Comparison of ENCODE assay signal across 9 mouse cellular contexts in genomic region chr8:69880841-69881240, GRCm38 (mm10). TPM values are rescaled to one million over a fixed set of nuclear protein-coding genes. Genes with fewer than 3 reads are reported as not detected.
A peak's percentile ranks its signal among the peaks of the same experiment; 100 is the strongest.
DNase-seq lines count a peak whose midpoint lies in the region; ATAC-seq and TF ChIP-seq lines count a peak whose summit lies in the region.
"Had no signal": no experiment of that assay in that cellular context is flagged by ENCODE, and none has a peak within 500 bp of the region (broad histone marks: within the 10 kb centered on the region; RNA-seq: fewer than 3 reads in every experiment).

No protein-coding gene starts in this region.

- no peak for TF ChIP-seq CTCF in bone marrow, adult 2 months (IDR thresholded peaks at IDR 0.05; ENCODE audit: control insufficient read depth, insufficient read depth, low read length)

- H3K27ac ChIP-seq in heart, embryonic 15.5 days, result no peak overlapping the region
- H3K27ac ChIP-seq in bone marrow, adult 2 months (ENCODE audit: control insufficient read depth, insufficient read depth, low read depth, low read length, poor library complexity), result no peak overlapping the region
- H3K27ac ChIP-seq in hindbrain, embryonic 15.5 days (replicated peaks), result no peak overlapping the region
- no peak overlapping the region for H3K27ac ChIP-seq in midbrain, embryonic 15.5 days
- H3K27ac ChIP-seq: layer of hippocampus, adult 2 months had no signal

- no peak overlapping the region for H3K9ac ChIP-seq in heart, embryonic 15.5 days
- 0 out of 2 replicates have a peak overlapping the region, but pooled peaks have one; percentile 15 for H3K9ac ChIP-seq in hindbrain, embryonic 15.5 days
- H3K9ac ChIP-seq in midbrain, embryonic 15.5 days, result no peak overlapping the region

- no peak for ATAC-seq in heart, embryonic 15.5 days (replicated peaks; ENCODE audit: insufficient number of reproducible peaks, insufficient read depth, low FRiP score, low read depth)
- ATAC-seq in hindbrain, embryonic 15.5 days (ENCODE audit: low FRiP score, low read depth), result no peak
- no peak for ATAC-seq in midbrain, embryonic 15.5 days (replicated peaks)

- H3K4me1 ChIP-seq in heart, embryonic 15.5 days (replicated peaks), result peaks cover 20% of the 10 kb centered on the region
- H3K4me1 ChIP-seq in bone marrow, adult 2 months (ENCODE audit: control insufficient read depth, insufficient read depth, low read length), result no peaks in the 10 kb centered on the region
- peaks cover 26% of the 10 kb centered on the region for H3K4me1 ChIP-seq in hindbrain, embryonic 15.5 days (replicated peaks)
- peaks cover 17% of the 10 kb centered on the region; the same call in 1 of the 2 replicates for H3K4me1 ChIP-seq in midbrain, embryonic 15.5 days

- H3K36me3 ChIP-seq in heart, embryonic 15.5 days, result no peaks in the 10 kb centered on the region
- H3K36me3 ChIP-seq in hindbrain, embryonic 15.5 days, result no peaks in the 10 kb centered on the region
- H3K36me3 ChIP-seq in midbrain, embryonic 15.5 days (replicated peaks), result no peaks in the 10 kb centered on the region

- no peaks in the 10 kb centered on the region for H3K9me3 ChIP-seq in heart, embryonic 15.5 days (replicated peaks)
- no peaks in the 10 kb centered on the region for H3K9me3 ChIP-seq in hindbrain, embryonic 15.5 days
- no peaks in the 10 kb centered on the region for H3K9me3 ChIP-seq in midbrain, embryonic 15.5 days

- DNase-seq in heart, adult 9 months (ENCODE audit: low spot score in 2 of 2), result no peak
- DNase-seq in frontal cortex, postnatal 10 days (ENCODE audit: low spot score in 2 of 2), result no peak
- DNase-seq in right cerebral cortex, postnatal 14 days, result no peak
- no peak for DNase-seq in frontal cortex, postnatal 14 days (ENCODE audit: low spot score in 2 of 2)

- 0 out of 2 replicates have a peak, but pooled peaks have one; percentile 18 for TF ChIP-seq POLR2A in bone marrow, adult 2 months (IDR thresholded peaks at IDR 0.05; ENCODE audit: borderline replicate concordance, control insufficient read depth, low read depth, low read length)

- peak overlapping the region; percentile 64 for H3K4me2 ChIP-seq in heart, embryonic 15.5 days
- H3K4me2 ChIP-seq in hindbrain, embryonic 15.5 days, result peak overlapping the region; percentile 57
- peak overlapping the region; percentile 49 for H3K4me2 ChIP-seq in midbrain, embryonic 15.5 days

- peaks cover 88% of the 10 kb centered on the region for H3K27me3 ChIP-seq in heart, embryonic 15.5 days
- H3K27me3 ChIP-seq in hindbrain, embryonic 15.5 days, result peaks cover 69% of the 10 kb centered on the region
- peaks cover 69% of the 10 kb centered on the region for H3K27me3 ChIP-seq in midbrain, embryonic 15.5 days (replicated peaks)

- 12% methylated on average over 37 of the region's 37 CpGs for WGBS in heart, embryonic 15.5 days
- 27% methylated on average over 37 of the region's 37 CpGs for WGBS in bone marrow, adult 2 months
- 11% methylated on average over 37 of the region's 37 CpGs for WGBS in hindbrain, embryonic 15.5 days
- 10% methylated on average over 37 of the region's 37 CpGs for WGBS in midbrain, embryonic 15.5 days

- H3K4me3 ChIP-seq in heart, embryonic 15.5 days, result peak overlapping the region; percentile 49
- no peak overlapping the region for H3K4me3 ChIP-seq in bone marrow, adult 2 months (replicated peaks; ENCODE audit: control insufficient read depth, low read depth, low read length)
- peak overlapping the region; percentile 46 for H3K4me3 ChIP-seq in hindbrain, embryonic 15.5 days
- H3K4me3 ChIP-seq in midbrain, embryonic 15.5 days, result peak overlapping the region; percentile 42

RNA-seq across cellular contexts. Expression of gene Cilp2, which starts 6.6 kb away (rescaled TPM):
- 0.37 and 0.75 TPM in 2 replicates for polyA plus RNA-seq in heart, embryonic 15.5 days (2015; fragmentation: Nextera tagmentation; extraction: Ambion mirVana)
- polyA plus RNA-seq in bone marrow, adult 2 months (2011; ENCODE audit: insufficient read depth, insufficient read length, low replicate concordance, missing spikeins), result not detected in 2 replicates
- polyA plus RNA-seq in hindbrain, embryonic 15.5 days (2015; fragmentation: Nextera tagmentation; extraction: Ambion mirVana), result 6.7 and 6.9 TPM in 2 replicates
- 5.8 and 5.9 TPM in 2 replicates for polyA plus RNA-seq in midbrain, embryonic 15.5 days (2015; fragmentation: Nextera tagmentation; extraction: Ambion mirVana)

RNA-seq across cellular contexts. Expression of gene Tssk6, which starts 21.1 kb away (rescaled TPM):
- polyA plus RNA-seq in heart, embryonic 15.5 days (2015; fragmentation: Nextera tagmentation; extraction: Ambion mirVana), result 1.5 and 1.8 TPM in 2 replicates
- not detected in 2 replicates for polyA plus RNA-seq in bone marrow, adult 2 months (2011; ENCODE audit: insufficient read depth, insufficient read length, low replicate concordance, missing spikeins)
- 3.5 and 4.3 TPM in 2 replicates for polyA plus RNA-seq in hindbrain, embryonic 15.5 days (2015; fragmentation: Nextera tagmentation; extraction: Ambion mirVana)
- polyA plus RNA-seq in midbrain, embryonic 15.5 days (2015; fragmentation: Nextera tagmentation; extraction: Ambion mirVana), result 4.5 and 4.7 TPM in 2 replicates

RNA-seq across cellular contexts. Expression of gene Ndufa13, which starts 21.5 kb away (rescaled TPM):
- polyA plus RNA-seq in heart, embryonic 15.5 days (2015; fragmentation: Nextera tagmentation; extraction: Ambion mirVana), result 316 and 390 TPM in 2 replicates
- polyA plus RNA-seq in bone marrow, adult 2 months (2011; ENCODE audit: insufficient read depth, insufficient read length, low replicate concordance, missing spikeins), result 41.2 and 61.7 TPM in 2 replicates
- 196 and 197 TPM in 2 replicates for polyA plus RNA-seq in hindbrain, embryonic 15.5 days (2015; fragmentation: Nextera tagmentation; extraction: Ambion mirVana)
- 171 and 172 TPM in 2 replicates for polyA plus RNA-seq in midbrain, embryonic 15.5 days (2015; fragmentation: Nextera tagmentation; extraction: Ambion mirVana)

RNA-seq across cellular contexts. Expression of gene Yjefn3, which starts 21.7 kb away (rescaled TPM):
- 5.9 and 10.1 TPM in 2 replicates for polyA plus RNA-seq in heart, embryonic 15.5 days (2015; fragmentation: Nextera tagmentation; extraction: Ambion mirVana)
- not detected in 2 replicates for polyA plus RNA-seq in bone marrow, adult 2 months (2011; ENCODE audit: insufficient read depth, insufficient read length, low replicate concordance, missing spikeins)
- polyA plus RNA-seq in hindbrain, embryonic 15.5 days (2015; fragmentation: Nextera tagmentation; extraction: Ambion mirVana), result 10.1 and 13.8 TPM in 2 replicates
- polyA plus RNA-seq in midbrain, embryonic 15.5 days (2015; fragmentation: Nextera tagmentation; extraction: Ambion mirVana), result 9.6 and 12.2 TPM in 2 replicates

RNA-seq across cellular contexts. Expression of gene Pbx4, which starts 48.5 kb away (rescaled TPM):
- polyA plus RNA-seq in heart, embryonic 15.5 days (2015; fragmentation: Nextera tagmentation; extraction: Ambion mirVana), result 2.6 and 5.6 TPM in 2 replicates
- 5.9 and 9.7 TPM in 2 replicates for polyA plus RNA-seq in bone marrow, adult 2 months (2011; ENCODE audit: insufficient read depth, insufficient read length, low replicate concordance, missing spikeins)
- polyA plus RNA-seq in hindbrain, embryonic 15.5 days (2015; fragmentation: Nextera tagmentation; extraction: Ambion mirVana), result 59.4 and 59.5 TPM in 2 replicates
- polyA plus RNA-seq in midbrain, embryonic 15.5 days (2015; fragmentation: Nextera tagmentation; extraction: Ambion mirVana), result 58.2 and 62.1 TPM in 2 replicates
